Mouse (Mus musculus) erythroblast, embryonic 14.5 days (primary cell): Measurements from ENCODE around the gene Madd. TPM values are rescaled to one million over a fixed set of nuclear protein-coding genes. Genes with fewer than 3 reads are reported as not detected.
A peak's percentile ranks its signal among the peaks of the same experiment; 100 is the strongest.
"Not testable (repeated sequence)": the region's sequence is repeated elsewhere in the genome, so short reads cannot be mapped to it uniquely, and the experiment has no call there.

ENCODE experiments used
- H3K27me3 ChIP-seq: 2 replicates; pipeline ENCODE4 v1.6.1; 2012; ENCODE audit warnings: inconsistent platforms; ENCODE audit not compliant: control insufficient read depth
- H3K36me3 ChIP-seq: 2 replicates; pipeline ENCODE4 v1.6.1; 2012; ENCODE audit warnings: mild to moderate bottlenecking, inconsistent platforms; ENCODE audit not compliant: control insufficient read depth
- H3K4me1 ChIP-seq: 2 replicates; pipeline ENCODE4 v1.6.1; 2012; ENCODE audit warnings: inconsistent platforms; ENCODE audit not compliant: control insufficient read depth
- H3K4me3 ChIP-seq: replicated peaks from 2 replicates; pipeline ENCODE3; 2012; ENCODE audit warnings: moderate library complexity, mild to moderate bottlenecking, inconsistent platforms
- H3K9me3 ChIP-seq: 2 replicates; pipeline ENCODE4 v1.6.1; 2012; ENCODE audit warnings: low read length, inconsistent platforms, mixed read lengths; ENCODE audit not compliant: control insufficient read depth
- GATA1 ChIP-seq: IDR thresholded peaks from 2 replicates; pipeline ENCODE4 v1.6.1; 2012; ENCODE audit warnings: low read length, inconsistent platforms, mixed read lengths
- TAL1 ChIP-seq: IDR thresholded peaks from 3 replicates; pipeline ENCODE4 v1.6.1; 2012; ENCODE audit warnings: low read length, inconsistent platforms, mixed read lengths
- polyA plus RNA-seq: library from polyadenylated mRNA; stranded (reverse); fragments of >175 nt; gene quantifications from 2 replicates; pipeline ENCODE4 v1.2.3, GENCODE M21; 2012

Gene Madd
- polyA plus RNA-seq, 1 experiment: 0.56 TPM

- H3K36me3 ChIP-seq: no peaks in the 10 kb centered on the region
- no peak for TF ChIP-seq GATA1
- no peak for TF ChIP-seq TAL1
- H3K27me3 ChIP-seq: no peaks in the 10 kb centered on the region
- no peaks in the 10 kb centered on the region for H3K9me3 ChIP-seq
- no peak overlapping the region for H3K4me3 ChIP-seq
- H3K4me1 ChIP-seq: peaks cover 48% of the 10 kb centered on the region
These were observed 71.1 kb downstream of the Madd start for GRCm38 (mm10) chr2:91112491-91112890.

- H3K9me3 ChIP-seq, H3K27me3 ChIP-seq, H3K4me3 ChIP-seq, H3K36me3 ChIP-seq: not testable (repeated sequence)
- H3K4me1 ChIP-seq: peaks cover 54% of the 10 kb centered on the region
These were observed 71.8 kb downstream of the Madd start for GRCm38 (mm10) chr2:91111832-91112231.

- H3K4me1 ChIP-seq: peaks cover 66% of the 10 kb centered on the region
- H3K27me3 ChIP-seq: no peaks in the 10 kb centered on the region
These were observed 73.2 kb downstream of the Madd start for GRCm38 (mm10) chr2:91110429-91110828.

GRCm38 (mm10) chr2:91109807-91110385 is 73.7 kb downstream of the Madd start:
- Histone ChIP-seq H3K27me3 (no peaks in the 10 kb centered on the region), H3K4me1 (peaks cover 66% of the 10 kb centered on the region), H3K4me3 (no peak overlapping the region), H3K36me3 (no peaks in the 10 kb centered on the region), H3K9me3 (no peaks in the 10 kb centered on the region)
- TF ChIP-seq TAL1 (no peak), GATA1 (no peak)

More at GRCm38 (mm10) chr2:91110429-91110828, 73.2 kb downstream of the Madd start:
- no peaks in the 10 kb centered on the region for H3K36me3 ChIP-seq
- H3K4me3 ChIP-seq: no peak overlapping the region
- no peaks in the 10 kb centered on the region for H3K9me3 ChIP-seq
- no peak for TF ChIP-seq TAL1
- no peak for TF ChIP-seq GATA1

GRCm38 (mm10) chr2:91109241-91109640 is 74.4 kb downstream of the Madd start:
- Histone ChIP-seq H3K4me3 (no peak overlapping the region), H3K36me3 (no peaks in the 10 kb centered on the region), H3K4me1 (peaks cover 63% of the 10 kb centered on the region), H3K27me3 (no peaks in the 10 kb centered on the region), H3K9me3 (no peaks in the 10 kb centered on the region)
- TF ChIP-seq TAL1 (no peak), GATA1 (no peak)

GRCm38 (mm10) chr2:91108156-91108555 is 75.5 kb downstream of the Madd start:
- Histone ChIP-seq H3K4me1 (peaks cover 63% of the 10 kb centered on the region), H3K27me3 (no peaks in the 10 kb centered on the region), H3K36me3 (no peaks in the 10 kb centered on the region), H3K9me3 (no peaks in the 10 kb centered on the region), H3K4me3 (no peak overlapping the region)
- TF ChIP-seq GATA1 (no peak), TAL1 (no peak)

- no peaks in the 10 kb centered on the region for H3K9me3 ChIP-seq
- H3K36me3 ChIP-seq: no peaks in the 10 kb centered on the region
- peaks cover 6% of the 10 kb centered on the region for H3K27me3 ChIP-seq
- no peak for TF ChIP-seq GATA1
- TF ChIP-seq TAL1: no peak
- H3K4me1 ChIP-seq: peaks cover 54% of the 10 kb centered on the region
- H3K4me3 ChIP-seq: no peak overlapping the region
These were observed 82.4 kb downstream of the Madd start for GRCm38 (mm10) chr2:91101124-91101740.

- no peak overlapping the region for H3K4me3 ChIP-seq
- H3K27me3 ChIP-seq: peaks cover 8% of the 10 kb centered on the region
- TF ChIP-seq GATA1 (no peak), TAL1 (no peak)
- H3K36me3 ChIP-seq: no peaks in the 10 kb centered on the region
- H3K9me3 ChIP-seq: no peaks in the 10 kb centered on the region
- peaks cover 31% of the 10 kb centered on the region for H3K4me1 ChIP-seq
These were observed 85.5 kb downstream of the Madd start for GRCm38 (mm10) chr2:91098156-91098555.

- H3K4me3 ChIP-seq: peak overlapping the region; percentile 19
- H3K36me3 ChIP-seq: no peaks in the 10 kb centered on the region
- H3K4me1 ChIP-seq: peaks cover 31% of the 10 kb centered on the region
- peaks cover 8% of the 10 kb centered on the region for H3K27me3 ChIP-seq
- TF ChIP-seq GATA1 (no peak), TAL1 (no peak)
- H3K9me3 ChIP-seq: no peaks in the 10 kb centered on the region
These were observed 86.6 kb downstream of the Madd start for GRCm38 (mm10) chr2:91097015-91097414.
